Mouse (Mus musculus): Measurements from ENCODE around the gene Gde1.

DNA sequence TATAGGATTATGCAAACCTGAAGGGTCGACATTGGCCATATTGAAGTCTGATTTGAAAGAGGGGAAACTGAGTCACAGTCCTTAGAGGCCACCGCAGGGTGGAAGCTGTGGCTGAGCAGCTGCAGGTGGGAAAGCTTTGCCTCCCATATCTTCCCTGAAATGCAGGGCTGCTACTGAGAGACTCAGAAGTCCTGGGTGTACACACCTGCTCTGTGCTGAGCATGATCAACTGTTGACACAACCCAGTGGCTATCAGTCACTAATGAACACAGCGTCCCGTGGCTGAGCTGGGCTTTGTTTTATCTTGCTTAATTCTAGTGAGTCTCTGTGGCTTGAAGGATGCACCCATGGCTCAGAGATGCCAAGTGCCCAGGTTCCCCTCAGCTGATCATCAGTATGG, 55.5 kb downstream of the Gde1 start:
- TF ChIP-seq POLR2A (IDR thresholded peaks at IDR 0.05; ENCODE audit: insufficient read length, low read depth) (no peak), MAX (IDR thresholded peaks at IDR 0.05; ENCODE audit: low read depth) (no peak)
